Mouse (Mus musculus) forebrain, embryonic 12.5 days (tissue): ENCODE measurements around the gene Acadl. TPM values are rescaled to one million over a fixed set of nuclear protein-coding genes. Genes with fewer than 3 reads are reported as not detected.

Experiments
- ATAC-seq: fragments of 200-750 bp; cut with Nextera tagmentation; 2 replicates; pipeline ENCODE4 v1.8.0; 2017; ENCODE audit warnings: moderate TSS enrichment; ENCODE audit not compliant: low FRiP score
- H3K27ac ChIP-seq: fragments of 300-500 bp; sonication (generic); 2 replicates; pipeline ENCODE4 v1.5.1; 2016; ENCODE audit warnings: mild to moderate bottlenecking
- H3K27me3 ChIP-seq: fragments of 300-500 bp; sonication (generic); 2 replicates; pipeline ENCODE4 v1.6.1; 2016; ENCODE audit warnings: mild to moderate bottlenecking
- H3K36me3 ChIP-seq: fragments of 300-500 bp; sonication (generic); replicated peaks from 2 replicates; pipeline ENCODE4 v1.6.1; 2016; ENCODE audit warnings: mild to moderate bottlenecking
- H3K4me1 ChIP-seq: fragments of 300-500 bp; sonication (generic); 2 replicates; pipeline ENCODE4 v1.6.1; 2016
- H3K4me2 ChIP-seq: fragments of 300-500 bp; sonication (generic); 2 replicates; pipeline ENCODE4 v1.6.1; 2016; ENCODE audit warnings: mild to moderate bottlenecking, moderate library complexity
- H3K4me3 ChIP-seq: fragments of 300-500 bp; sonication (generic); replicated peaks from 2 replicates; pipeline ENCODE4 v1.5.1; 2016; ENCODE audit warnings: mild to moderate bottlenecking
- H3K9ac ChIP-seq: fragments of 300-500 bp; sonication (generic); 2 replicates; pipeline ENCODE4 v1.6.1; 2016; ENCODE audit warnings: mild to moderate bottlenecking
- H3K9me3 ChIP-seq: fragments of 300-500 bp; sonication (generic); 2 replicates; pipeline ENCODE4 v1.6.1; 2016
- WGBS: fragments of 180-500 bp; shearing (Covaris S2); methylation state at CpG from one replicate; pipeline ENCODE4 v1.1.7; 2016; 5-methylcytosine and 5-hydroxymethylcytosine counted together
- polyA plus RNA-seq: library from polyadenylated mRNA; unstranded; fragments of >200 nt; fragmentation: Nextera tagmentation; extraction: Ambion mirVana; gene quantifications from 2 replicates; pipeline ENCODE4 v1.2.1, GENCODE M21; 2016

The Acadl gene
- polyA plus RNA-seq, 1 experiment from 2014 or later, result 42.5 TPM

DNA sequence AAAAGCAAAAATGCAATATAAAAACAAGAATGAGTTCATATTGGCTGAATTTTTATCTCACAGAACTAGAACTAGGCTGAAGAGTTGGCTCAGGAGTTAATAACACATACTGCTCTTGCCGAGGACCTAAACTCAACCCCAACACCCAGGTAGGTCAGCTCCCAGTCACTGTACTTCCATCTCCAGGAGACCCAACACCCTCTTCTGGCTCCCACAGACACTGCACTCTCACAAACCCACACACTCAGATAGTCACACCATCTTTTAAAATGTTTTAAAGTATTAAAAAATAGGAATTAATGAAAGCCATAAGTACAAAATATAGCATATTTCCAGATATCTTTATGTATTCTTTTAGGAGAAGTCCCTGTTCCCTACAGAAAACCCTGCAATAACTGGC, 49.9 kb downstream of the Acadl start:
- no peak overlapping the region for H3K4me2 ChIP-seq
- peaks cover 12% of the 10 kb centered on the region for H3K4me1 ChIP-seq
- no peak overlapping the region for H3K9ac ChIP-seq
- no peaks in the 10 kb centered on the region for H3K27me3 ChIP-seq
- H3K27ac ChIP-seq, result no peak overlapping the region
- H3K4me3 ChIP-seq, result no peak overlapping the region
- no peak for ATAC-seq
- no peaks in the 10 kb centered on the region for H3K36me3 ChIP-seq
- WGBS, result 88% methylated on average over 1 of the region's 1 CpGs
- H3K9me3 ChIP-seq, result no peaks in the 10 kb centered on the region

DNA sequence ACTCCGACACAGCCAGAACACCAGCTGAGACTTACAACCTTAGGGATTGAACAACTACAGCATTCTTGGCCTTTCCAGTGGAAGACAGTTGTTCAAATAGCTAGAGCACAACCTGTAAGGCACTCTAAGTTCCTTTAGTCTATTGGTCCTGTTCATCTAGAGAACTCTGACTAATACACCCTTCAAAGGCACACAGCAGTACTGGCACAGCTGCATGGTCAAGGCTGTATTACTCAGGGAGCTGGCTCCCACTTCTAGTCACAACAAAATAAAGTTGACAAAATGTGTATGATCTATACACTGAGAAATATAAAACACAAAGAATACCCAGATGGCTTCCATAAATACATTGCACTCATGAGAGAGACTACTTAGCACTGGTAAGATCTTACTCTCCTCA, 56.3 kb downstream of the Acadl start:
- no peak for ATAC-seq
- no peak overlapping the region for H3K4me3 ChIP-seq
- H3K9me3 ChIP-seq, result no peaks in the 10 kb centered on the region
- H3K9ac ChIP-seq, result no peak overlapping the region
- 83% methylated on average over 1 of the region's 1 CpGs for WGBS
- no peaks in the 10 kb centered on the region for H3K36me3 ChIP-seq
- H3K27me3 ChIP-seq, result no peaks in the 10 kb centered on the region
- no peaks in the 10 kb centered on the region for H3K4me1 ChIP-seq
- H3K4me2 ChIP-seq, result no peak overlapping the region
- no peak overlapping the region for H3K27ac ChIP-seq

DNA sequence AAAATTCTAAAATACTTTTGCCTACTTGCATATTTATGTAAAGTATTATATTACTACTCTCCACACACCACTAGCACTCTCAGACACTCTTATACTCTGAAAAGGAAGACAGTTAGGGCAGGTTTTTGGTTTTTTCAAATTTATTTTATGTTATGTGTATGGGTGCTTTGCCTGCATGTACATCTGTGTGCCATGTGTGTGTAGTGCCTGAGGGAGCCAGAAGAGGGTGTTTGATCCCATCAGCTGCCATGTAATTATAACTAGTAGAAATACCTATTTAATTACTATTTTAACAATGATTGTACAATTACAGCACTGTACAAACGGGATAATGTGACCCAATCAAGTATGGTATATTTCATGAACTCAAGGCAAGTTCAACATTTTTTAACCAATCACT, 57.7 kb downstream of the Acadl start:
- no peak overlapping the region for H3K9ac ChIP-seq
- peaks cover 9% of the 10 kb centered on the region for H3K36me3 ChIP-seq
- no peak overlapping the region for H3K4me2 ChIP-seq
- H3K9me3 ChIP-seq, result no peaks in the 10 kb centered on the region
- H3K27ac ChIP-seq, result no peak overlapping the region
- no peak overlapping the region for H3K4me3 ChIP-seq
- no peak for ATAC-seq
- 74% methylated on average over 1 of the region's 1 CpGs for WGBS
- H3K4me1 ChIP-seq, result no peaks in the 10 kb centered on the region
- no peaks in the 10 kb centered on the region for H3K27me3 ChIP-seq

DNA sequence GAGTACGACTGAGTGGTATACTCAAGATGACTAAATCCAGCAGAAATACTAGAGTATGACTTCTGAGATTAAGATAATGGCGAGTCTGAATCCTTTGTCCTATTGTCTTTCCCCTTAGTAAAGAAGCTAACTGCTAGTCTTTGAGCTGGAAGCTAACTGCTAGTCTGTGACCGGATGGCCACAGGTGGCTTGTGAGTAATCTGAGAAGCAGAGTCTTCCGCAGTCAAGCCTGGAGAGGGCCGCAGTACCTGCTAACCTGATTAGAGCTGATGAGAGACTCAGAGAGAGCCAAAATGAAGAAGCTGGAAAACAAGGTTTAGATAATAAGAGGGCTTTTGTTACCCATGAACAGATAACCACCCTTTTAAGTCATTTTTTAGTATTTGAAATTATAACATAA, 58.4 kb downstream of the Acadl start:
- Histone ChIP-seq H3K36me3 (peaks cover 9% of the 10 kb centered on the region), H3K4me2 (no peak overlapping the region), H3K4me1 (no peaks in the 10 kb centered on the region), H3K9ac (no peak overlapping the region), H3K27ac (no peak overlapping the region), H3K27me3 (no peaks in the 10 kb centered on the region), H3K4me3 (no peak overlapping the region), H3K9me3 (no peaks in the 10 kb centered on the region)
- WGBS, result 57% methylated on average over 5 of the region's 5 CpGs
- no peak for ATAC-seq

DNA sequence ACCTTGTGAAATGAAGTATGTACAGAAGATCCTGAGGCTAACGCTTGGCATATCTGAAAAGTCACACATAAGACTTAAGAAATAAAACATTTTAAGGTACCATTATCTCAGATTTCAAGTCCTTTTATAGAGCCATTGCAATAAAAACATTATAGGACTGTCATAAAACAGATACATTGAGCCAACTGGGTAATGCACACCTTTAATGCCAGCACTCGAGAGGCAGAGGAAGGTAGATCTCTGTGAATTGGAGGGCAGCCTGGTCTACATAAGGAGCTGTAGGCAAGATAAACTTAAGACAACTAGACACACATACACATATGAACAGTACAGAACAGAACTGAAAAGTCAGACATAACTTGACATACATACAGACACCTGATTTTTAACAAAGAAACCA, 65.1 kb downstream of the Acadl start:
- no peak for ATAC-seq
- H3K27me3 ChIP-seq, result no peaks in the 10 kb centered on the region
- H3K4me3 ChIP-seq, result no peak overlapping the region
- H3K9ac ChIP-seq, result no peak overlapping the region
- no peak overlapping the region for H3K27ac ChIP-seq
- WGBS, result 93% methylated on average over 2 of the region's 2 CpGs
- H3K4me1 ChIP-seq, result no peaks in the 10 kb centered on the region
- H3K36me3 ChIP-seq, result peaks cover 12% of the 10 kb centered on the region
- H3K9me3 ChIP-seq, result no peaks in the 10 kb centered on the region
- no peak overlapping the region for H3K4me2 ChIP-seq

DNA sequence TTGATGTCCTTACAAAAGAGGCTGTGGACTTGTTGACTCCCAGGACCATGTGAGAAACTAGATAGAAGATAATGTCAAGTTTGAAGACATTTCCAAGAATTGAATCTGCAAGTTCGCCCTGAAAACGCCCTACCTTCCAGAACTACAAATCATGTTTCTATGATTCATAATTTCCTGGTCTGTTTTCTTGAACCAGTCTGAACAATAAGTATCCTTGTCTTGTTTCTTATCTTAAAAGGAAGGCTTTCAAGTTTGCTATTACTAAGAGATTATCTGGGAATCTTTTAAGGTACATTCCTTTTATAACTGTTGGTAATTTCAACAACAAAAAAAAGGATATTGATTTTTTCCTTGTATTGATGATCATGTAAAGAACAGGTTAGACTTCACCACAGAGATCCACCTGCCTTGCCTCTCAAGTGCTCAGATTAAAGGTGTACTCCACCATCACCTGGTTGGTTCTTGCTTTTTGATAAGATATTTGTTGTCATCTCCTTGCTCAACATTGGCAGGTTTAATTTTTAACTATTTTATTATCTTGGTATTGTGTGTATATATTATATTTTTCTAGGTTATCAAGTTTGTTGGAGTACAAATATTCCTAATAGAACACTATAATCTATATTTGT, 70.1 kb downstream of the Acadl start:
- Histone ChIP-seq H3K4me2 (no peak overlapping the region), H3K36me3 (0 out of 2 replicates have a peak, but pooled peaks cover 3% of the 10 kb centered on the region), H3K9ac (no peak overlapping the region), H3K9me3 (no peaks in the 10 kb centered on the region), H3K4me1 (no peaks in the 10 kb centered on the region), H3K4me3 (no peak overlapping the region), H3K27me3 (no peaks in the 10 kb centered on the region), H3K27ac (no peak overlapping the region)
- 98% methylated on average over 2 of the region's 2 CpGs for WGBS
- no peak for ATAC-seq

DNA sequence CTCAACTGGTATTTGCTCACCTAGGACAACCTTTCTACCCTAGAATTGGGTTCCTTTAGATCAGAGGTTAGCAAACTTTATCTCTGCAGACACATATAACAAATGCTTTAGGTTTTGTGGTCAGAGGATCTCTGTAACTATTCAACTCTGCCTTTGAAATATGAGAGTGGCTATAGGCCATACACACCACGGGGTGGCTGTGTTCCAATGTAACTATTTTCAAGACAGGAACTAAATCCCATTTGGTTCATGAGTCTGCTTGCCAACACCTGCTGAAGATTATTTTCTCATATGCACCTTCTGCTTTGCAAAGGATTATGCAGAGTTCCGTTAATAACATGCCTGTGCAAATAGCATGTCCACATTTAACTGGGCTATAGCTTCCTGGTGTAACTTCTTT, 80.8 kb downstream of the Acadl start:
- no peak for ATAC-seq
- WGBS, result 73% methylated on average over 2 of the region's 2 CpGs
- H3K36me3 ChIP-seq, result no peaks in the 10 kb centered on the region
- no peak overlapping the region for H3K9ac ChIP-seq
- H3K9me3 ChIP-seq, result no peaks in the 10 kb centered on the region
- H3K4me3 ChIP-seq, result no peak overlapping the region
- H3K4me1 ChIP-seq, result no peaks in the 10 kb centered on the region
- no peak overlapping the region for H3K27ac ChIP-seq
- no peak overlapping the region for H3K4me2 ChIP-seq
- H3K27me3 ChIP-seq, result no peaks in the 10 kb centered on the region

DNA sequence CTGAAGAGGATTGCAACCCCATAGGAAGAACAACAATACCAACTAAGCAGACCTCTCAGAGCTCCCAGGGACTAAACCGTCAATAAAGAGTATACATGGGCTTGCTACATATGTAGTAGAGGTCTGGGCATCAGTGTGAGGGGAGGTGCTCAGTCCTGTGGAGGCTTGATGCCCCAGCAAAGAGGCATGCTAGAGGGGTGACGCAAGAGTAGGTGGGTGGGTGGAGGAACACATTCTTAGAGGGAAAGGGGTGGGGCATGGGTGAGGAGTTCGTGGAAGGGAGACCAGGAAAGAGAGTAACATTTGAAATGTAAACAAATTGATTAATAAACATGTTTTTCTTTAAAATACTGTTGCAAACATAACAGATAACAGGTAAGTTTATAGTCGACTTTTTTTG, 82.0 kb downstream of the Acadl start:
- 83% methylated on average over 4 of the region's 4 CpGs for WGBS
- ATAC-seq, result no peak
- Histone ChIP-seq H3K4me3 (no peak overlapping the region), H3K4me1 (no peaks in the 10 kb centered on the region), H3K9ac (no peak overlapping the region), H3K9me3 (no peaks in the 10 kb centered on the region), H3K27ac (no peak overlapping the region), H3K27me3 (no peaks in the 10 kb centered on the region), H3K36me3 (no peaks in the 10 kb centered on the region), H3K4me2 (no peak overlapping the region)

Other genes with a start within 250 kb of the Acadl start
- gene Rpe, start 162.4 kb downstream of the Acadl start, polyA plus RNA-seq, result 54.6 and 56.6 TPM in 2 replicates
- gene Kansl1l, start 45.7 kb downstream of the Acadl start, polyA plus RNA-seq, result 15.6 and 17.2 TPM in 2 replicates
- 0.37 and 2.7 TPM in 2 replicates for gene Myl1, start 82.1 kb upstream of the Acadl start, polyA plus RNA-seq
- gene Lancl1, start 175.6 kb upstream of the Acadl start, polyA plus RNA-seq, result 90.5 and 92.2 TPM in 2 replicates